Mouse (Mus musculus) lung, embryonic 15.5 days (tissue): ENCODE data around the gene Cyp1a2. TPM values are rescaled to one million over a fixed set of nuclear protein-coding genes. Genes with fewer than 3 reads are reported as not detected.
A peak's percentile ranks its signal among the peaks of the same experiment; 100 is the strongest.
"Not testable (repeated sequence)": the region's sequence is repeated elsewhere in the genome, so short reads cannot be mapped to it uniquely, and the experiment has no call there.

Experiments
- ATAC-seq: fragments of 200-750 bp; cut with Nextera tagmentation; 2 replicates; pipeline ENCODE4 v1.8.0; 2017; ENCODE audit warnings: moderate number of reproducible peaks, borderline replicate concordance; ENCODE audit not compliant: low FRiP score, low TSS enrichment; ENCODE audit errors: extremely low read depth
- H3K27ac ChIP-seq: fragments of 300-500 bp; sonication (generic); 2 replicates; pipeline ENCODE4 v1.5.1; 2015; ENCODE audit warnings: moderate library complexity, mild to moderate bottlenecking, inconsistent platforms
- H3K27me3 ChIP-seq: fragments of 300-500 bp; sonication (generic); 2 replicates; pipeline ENCODE4 v1.6.1; 2015; ENCODE audit warnings: inconsistent platforms
- H3K36me3 ChIP-seq: fragments of 300-500 bp; sonication (generic); 2 replicates; pipeline ENCODE4 v1.6.1; 2015; ENCODE audit warnings: inconsistent platforms
- H3K4me1 ChIP-seq: fragments of 300-500 bp; sonication (generic); 2 replicates; pipeline ENCODE4 v1.6.1; 2015; ENCODE audit warnings: inconsistent platforms
- H3K4me2 ChIP-seq: fragments of 300-500 bp; sonication (generic); 2 replicates; pipeline ENCODE4 v1.6.1; 2015; ENCODE audit warnings: inconsistent platforms, mild to moderate bottlenecking, moderate library complexity
- H3K4me3 ChIP-seq: fragments of 300-500 bp; sonication (generic); 2 replicates; pipeline ENCODE4 v1.5.1; 2015; ENCODE audit warnings: mild to moderate bottlenecking, inconsistent platforms
- H3K9ac ChIP-seq: fragments of 300-500 bp; sonication (generic); 2 replicates; pipeline ENCODE4 v1.6.1; 2015; ENCODE audit warnings: inconsistent platforms
- H3K9me3 ChIP-seq: fragments of 300-500 bp; sonication (generic); 2 replicates; pipeline ENCODE4 v1.6.1; 2016; ENCODE audit warnings: inconsistent platforms
- WGBS: fragments of 180-500 bp; shearing (Covaris S2); methylation state at CpG from one replicate; pipeline ENCODE4 v1.1.7; 2015; 5-methylcytosine and 5-hydroxymethylcytosine counted together
- polyA plus RNA-seq: library from polyadenylated mRNA; unstranded; fragments of >200 nt; fragmentation: Nextera tagmentation; extraction: Ambion mirVana; gene quantifications from 2 replicates; pipeline ENCODE4 v1.2.1, GENCODE M21; 2015

Cyp1a2 gene
- polyA plus RNA-seq, result not detected in 2 replicates

DNA sequence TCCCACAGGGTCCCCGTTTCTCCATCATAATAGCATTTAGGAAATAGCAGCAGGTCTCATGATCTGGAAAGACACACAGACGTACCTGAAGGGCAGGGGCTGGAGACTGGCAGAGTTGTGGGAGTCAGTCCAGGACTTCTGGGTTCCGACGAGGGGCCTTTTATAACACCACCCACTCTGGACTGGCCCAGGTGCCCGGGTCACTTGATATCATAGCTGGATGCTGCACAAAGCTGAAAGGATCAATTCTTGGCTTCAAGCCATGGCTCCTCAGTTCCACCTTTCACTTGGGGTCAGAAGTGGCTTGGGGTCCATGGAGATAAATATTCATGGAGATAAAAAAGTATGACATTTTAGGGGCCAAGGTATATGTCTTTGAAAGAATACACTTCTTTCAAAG lies at the start of gene Cyp1a2:
TSS of gene Cyp1a2 (minus strand) at position 184 of the 400 bp plus-strand sequence.
- no peak for ATAC-seq
- Histone ChIP-seq H3K4me3 (no peak within 1 kb of the TSS), H3K27ac (no peak within 1 kb of the TSS), H3K9ac (no peak within 1 kb of the TSS), H3K9me3 (no peaks in the 10 kb centered on the region), H3K27me3 (no peaks in the 10 kb centered on the region), H3K36me3 (no peaks in the 10 kb centered on the region), H3K4me1 (no peaks in the 10 kb centered on the region), H3K4me2 (no peak within 1 kb of the TSS)
- WGBS, result 67% methylated on average over 5 of the region's 5 CpGs

DNA sequence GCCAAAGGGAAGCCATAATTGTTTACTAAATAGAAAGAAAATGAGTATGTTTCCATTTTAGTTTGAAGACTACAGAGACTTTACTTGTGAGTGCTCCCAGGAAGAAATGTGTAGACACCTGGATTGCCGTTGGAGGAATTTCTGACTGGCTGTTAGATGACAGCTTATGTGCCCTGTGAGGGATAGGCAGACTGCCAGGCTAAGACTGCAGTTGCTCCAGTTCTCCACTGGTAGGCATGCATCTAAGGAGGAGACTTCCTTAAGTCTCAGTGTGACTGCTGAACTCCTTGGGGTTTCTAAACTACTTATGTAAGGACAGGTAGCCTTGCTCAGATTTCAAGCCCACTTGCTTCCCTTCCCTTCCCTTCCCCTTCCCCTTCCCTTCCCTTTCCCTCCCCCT lies 44.8 kb upstream of the Cyp1a2 start:
- H3K4me2 ChIP-seq, result no peak overlapping the region
- peaks cover 35% of the 10 kb centered on the region for H3K36me3 ChIP-seq
- no peaks in the 10 kb centered on the region for H3K9me3 ChIP-seq
- H3K9ac ChIP-seq, result no peak overlapping the region
- H3K27me3 ChIP-seq, result no peaks in the 10 kb centered on the region
- no peak overlapping the region for H3K27ac ChIP-seq
- ATAC-seq, result no peak
- no peak overlapping the region for H3K4me3 ChIP-seq
- WGBS, result 87% methylated on average over 1 of the region's 1 CpGs
- H3K4me1 ChIP-seq, result peaks cover 6% of the 10 kb centered on the region

DNA sequence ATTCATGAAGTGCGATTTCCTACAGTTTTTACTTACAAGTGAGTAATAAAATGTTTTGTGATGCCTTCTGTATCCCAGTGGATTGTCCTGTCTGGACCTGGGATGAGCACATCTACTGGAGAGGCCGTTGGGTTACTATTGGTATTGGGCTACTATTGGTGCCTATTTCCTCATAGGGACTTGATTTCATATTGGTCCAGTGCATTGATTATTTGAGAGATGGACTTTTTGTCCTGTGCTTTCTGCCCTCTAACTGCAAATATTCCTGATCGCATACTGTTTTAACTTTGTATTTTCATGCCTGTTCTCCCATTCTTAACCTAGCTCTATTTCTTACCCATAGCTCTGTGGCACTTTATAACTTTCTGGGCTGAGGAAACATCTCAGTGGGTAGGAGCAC lies 41.2 kb upstream of the Cyp1a2 start:
- Histone ChIP-seq H3K4me2 (no peak overlapping the region), H3K36me3 (peaks cover 38% of the 10 kb centered on the region), H3K27ac (no peak overlapping the region), H3K4me3 (no peak overlapping the region), H3K4me1 (peaks cover 9% of the 10 kb centered on the region), H3K9ac (no peak overlapping the region), H3K9me3 (no peaks in the 10 kb centered on the region), H3K27me3 (no peaks in the 10 kb centered on the region)
- 94% methylated on average over 3 of the region's 3 CpGs for WGBS
- no peak for ATAC-seq

DNA sequence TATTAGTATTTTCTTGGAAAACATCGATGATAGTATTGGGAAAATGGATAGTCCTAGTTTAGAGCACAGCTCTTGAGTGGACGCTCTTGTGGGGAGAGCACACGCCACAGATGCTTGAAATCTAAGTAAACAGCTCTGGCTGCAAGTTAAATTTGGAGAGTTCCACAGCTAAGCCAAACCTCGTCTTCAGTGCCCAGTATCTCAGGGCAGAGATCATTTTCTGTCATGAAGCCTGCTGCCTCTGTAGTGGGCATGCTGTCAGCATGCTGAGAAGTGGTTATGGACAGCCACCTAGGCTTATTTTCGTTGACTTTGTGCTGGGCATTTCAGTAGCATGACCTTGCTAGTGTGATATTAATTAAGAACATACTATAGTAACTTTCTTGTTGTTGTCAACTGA lies 40.3 kb upstream of the Cyp1a2 start:
- 67% methylated on average over 5 of the region's 5 CpGs for whole genome bisulfite sequencing
- Histone ChIP-seq H3K27me3 (no peaks in the 10 kb centered on the region), H3K27ac (peak overlapping the region; percentile 24; the same call in 1 of the 2 replicates), H3K4me2 (no peak overlapping the region), H3K9ac (no peak overlapping the region), H3K9me3 (no peaks in the 10 kb centered on the region), H3K4me1 (peaks cover 9% of the 10 kb centered on the region), H3K4me3 (no peak overlapping the region), H3K36me3 (peaks cover 33% of the 10 kb centered on the region)
- no peak for ATAC-seq

DNA sequence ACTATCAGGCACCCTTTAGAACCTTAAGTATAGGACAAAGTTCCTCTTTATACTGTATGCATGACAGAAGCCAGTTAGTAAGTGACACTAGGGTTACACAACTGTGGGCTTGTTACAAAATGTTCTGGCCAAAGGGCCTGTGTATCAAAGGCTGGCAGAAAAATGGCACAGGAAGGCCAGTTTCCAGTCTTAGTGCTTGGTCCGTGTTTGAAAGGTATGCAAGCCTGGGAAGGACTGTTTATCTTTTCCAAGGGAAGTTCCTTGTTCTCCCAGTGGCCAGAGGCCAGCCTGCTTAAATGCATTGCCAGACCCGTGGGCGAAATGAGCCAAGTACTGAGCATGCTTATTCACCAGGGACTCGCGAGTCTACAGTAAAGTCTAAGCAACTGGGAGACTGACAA lies 39.8 kb upstream of the Cyp1a2 start:
- Histone ChIP-seq H3K4me3 (no peak overlapping the region), H3K4me2 (no peak overlapping the region), H3K9me3 (no peaks in the 10 kb centered on the region), H3K9ac (no peak overlapping the region), H3K36me3 (peaks cover 37% of the 10 kb centered on the region), H3K27me3 (no peaks in the 10 kb centered on the region), H3K4me1 (peaks cover 9% of the 10 kb centered on the region), H3K27ac (peak overlapping the region; percentile 24; the same call in 1 of the 2 replicates)
- WGBS, result 32% methylated on average over 5 of the region's 5 CpGs
- no peak for ATAC-seq

DNA sequence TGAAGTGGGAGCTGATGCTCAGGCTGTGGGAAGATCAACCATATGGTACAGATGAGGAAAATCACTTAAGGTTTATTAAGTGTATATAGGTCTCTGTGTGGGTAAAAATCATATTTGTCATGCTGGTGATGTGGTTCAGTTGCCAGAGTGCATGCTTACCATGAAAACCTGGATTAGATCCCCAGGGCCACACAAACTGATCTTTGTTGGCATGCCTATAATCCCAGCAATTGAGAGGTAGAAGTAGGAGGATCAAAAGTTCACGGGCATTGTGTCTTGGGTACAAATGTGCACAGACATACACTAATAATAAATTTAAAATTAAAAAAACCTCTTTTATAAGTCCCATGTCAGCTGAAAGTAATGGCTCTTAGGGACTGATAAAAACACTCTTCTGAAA lies 38.9 kb upstream of the Cyp1a2 start:
- Histone ChIP-seq H3K36me3 (peaks cover 36% of the 10 kb centered on the region), H3K4me2 (no peak overlapping the region), H3K27ac (no peak overlapping the region; the same call in 1 of the 2 replicates), H3K27me3 (no peaks in the 10 kb centered on the region), H3K9me3 (no peaks in the 10 kb centered on the region), H3K9ac (no peak overlapping the region), H3K4me1 (peaks cover 9% of the 10 kb centered on the region), H3K4me3 (no peak overlapping the region)
- 87% methylated on average over 1 of the region's 1 CpGs for WGBS
- ATAC-seq, result no peak

DNA sequence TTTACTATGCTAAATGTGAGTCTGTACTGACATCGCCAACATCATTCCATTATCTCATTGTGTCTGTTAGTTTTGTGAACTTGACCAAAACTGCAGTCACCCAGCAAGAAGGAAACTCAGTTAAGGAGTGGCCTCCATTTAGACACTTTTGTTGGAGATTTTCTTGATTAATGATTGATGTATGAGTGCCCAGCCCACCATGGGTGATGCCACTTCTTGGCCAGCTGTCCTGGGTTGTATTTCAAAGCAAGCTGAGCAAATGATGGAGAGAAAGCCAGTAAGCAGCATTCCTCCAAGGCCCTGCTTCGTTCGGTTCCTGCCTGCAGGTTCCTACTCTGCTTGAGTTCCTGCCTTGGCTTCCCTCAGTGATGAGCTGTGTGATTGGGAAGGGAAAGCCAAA lies 37.2 kb upstream of the Cyp1a2 start:
- peaks cover 40% of the 10 kb centered on the region for H3K36me3 ChIP-seq
- ATAC-seq, result no peak
- 76% methylated on average over 3 of the region's 3 CpGs for WGBS

DNA sequence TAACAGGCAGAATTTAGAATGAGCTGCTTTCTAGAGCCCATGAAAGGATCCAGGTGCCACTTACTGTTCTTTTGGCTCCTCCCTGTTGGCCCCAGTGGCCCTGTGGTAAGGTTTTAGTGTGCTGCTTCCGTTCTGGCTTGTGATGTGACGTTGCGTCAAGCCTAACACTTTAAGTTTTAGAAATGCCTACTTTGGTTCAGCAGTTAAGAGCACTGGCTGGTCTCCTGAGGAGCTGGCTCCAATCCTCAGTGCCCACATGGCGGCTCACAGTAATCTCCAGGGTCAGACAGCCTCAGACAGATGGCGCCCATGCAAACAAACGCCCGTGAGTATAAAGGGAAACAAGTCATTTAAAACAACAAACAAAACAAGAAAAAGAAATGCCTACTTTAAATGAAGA lies 34.9 kb upstream of the Cyp1a2 start:
- WGBS, result 86% methylated on average over 7 of the region's 7 CpGs

More for the DNA sequence above, 37.2 kb upstream of the Cyp1a2 start:
- no peak overlapping the region for H3K4me2 ChIP-seq
- H3K9me3 ChIP-seq, result no peaks in the 10 kb centered on the region
- no peak overlapping the region for H3K27ac ChIP-seq
- H3K27me3 ChIP-seq, result no peaks in the 10 kb centered on the region
- no peak overlapping the region for H3K9ac ChIP-seq
- peaks cover 9% of the 10 kb centered on the region for H3K4me1 ChIP-seq
- no peak overlapping the region for H3K4me3 ChIP-seq

DNA sequence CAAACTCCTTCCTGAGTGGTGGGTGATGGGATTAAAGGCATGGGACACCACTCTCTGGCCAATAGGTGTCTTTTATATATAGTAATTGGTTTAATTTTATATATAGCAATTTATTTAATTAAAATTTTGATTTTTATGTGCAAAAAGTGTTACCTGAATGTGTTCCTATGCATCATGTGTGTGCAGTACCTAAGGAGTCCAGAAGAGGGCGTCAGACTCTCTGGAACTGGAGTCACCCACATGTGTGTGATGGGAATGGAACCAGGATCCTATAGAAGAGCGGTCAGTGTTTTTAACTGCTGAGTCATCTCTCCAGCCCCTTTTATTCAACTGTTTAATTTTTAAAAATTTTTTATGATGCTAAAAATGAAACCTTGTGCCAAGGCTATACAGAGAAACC lies 28.7 kb upstream of the Cyp1a2 start:
- no peaks in the 10 kb centered on the region for H3K27me3 ChIP-seq
- H3K4me3 ChIP-seq, result no peak overlapping the region
- peaks cover 12% of the 10 kb centered on the region for H3K4me1 ChIP-seq
- no peak overlapping the region for H3K9ac ChIP-seq
- H3K36me3 ChIP-seq, result peaks cover 46% of the 10 kb centered on the region
- no peak for ATAC-seq
- H3K9me3 ChIP-seq, result no peaks in the 10 kb centered on the region
- H3K27ac ChIP-seq, result no peak overlapping the region
- 71% methylated on average over 2 of the region's 2 CpGs for WGBS
- no peak overlapping the region for H3K4me2 ChIP-seq

More for the DNA sequence above, 34.9 kb upstream of the Cyp1a2 start:
- Histone ChIP-seq H3K9me3 (no peaks in the 10 kb centered on the region), H3K36me3 (peaks cover 60% of the 10 kb centered on the region), H3K4me3 (no peak overlapping the region), H3K4me2 (no peak overlapping the region), H3K4me1 (0 out of 2 replicates have a peak, but pooled peaks cover 3% of the 10 kb centered on the region), H3K27me3 (no peaks in the 10 kb centered on the region), H3K9ac (no peak overlapping the region), H3K27ac (no peak overlapping the region)
- no peak for ATAC-seq

DNA sequence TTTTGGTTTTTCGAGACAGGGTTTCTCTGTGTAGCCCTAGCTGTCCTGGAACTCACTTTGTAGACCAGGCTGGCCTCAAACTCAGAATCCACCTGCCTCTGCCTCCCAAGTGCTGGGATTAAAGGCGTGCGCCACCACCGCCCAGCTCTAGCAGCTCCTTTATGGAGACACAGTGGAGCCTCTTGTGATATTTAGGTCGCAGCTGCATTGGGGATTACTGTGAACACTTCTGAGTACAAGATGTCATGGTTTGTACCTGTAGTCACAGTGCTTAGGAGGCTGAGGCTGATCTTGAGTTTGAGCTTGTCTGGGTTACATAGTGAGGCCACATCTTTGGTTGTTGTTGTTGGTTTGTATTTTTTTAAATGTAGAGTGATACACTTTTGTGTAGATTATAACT lies 26.7 kb upstream of the Cyp1a2 start:
- 80% methylated on average over 5 of the region's 5 CpGs for WGBS
- Histone ChIP-seq H3K4me1 (peaks cover 12% of the 10 kb centered on the region), H3K36me3 (peaks cover 30% of the 10 kb centered on the region)
- ATAC-seq, H3K4me2 ChIP-seq, H3K4me3 ChIP-seq, H3K9me3 ChIP-seq, H3K27me3 ChIP-seq, H3K27ac ChIP-seq, H3K9ac ChIP-seq: not testable (repeated sequence)

DNA sequence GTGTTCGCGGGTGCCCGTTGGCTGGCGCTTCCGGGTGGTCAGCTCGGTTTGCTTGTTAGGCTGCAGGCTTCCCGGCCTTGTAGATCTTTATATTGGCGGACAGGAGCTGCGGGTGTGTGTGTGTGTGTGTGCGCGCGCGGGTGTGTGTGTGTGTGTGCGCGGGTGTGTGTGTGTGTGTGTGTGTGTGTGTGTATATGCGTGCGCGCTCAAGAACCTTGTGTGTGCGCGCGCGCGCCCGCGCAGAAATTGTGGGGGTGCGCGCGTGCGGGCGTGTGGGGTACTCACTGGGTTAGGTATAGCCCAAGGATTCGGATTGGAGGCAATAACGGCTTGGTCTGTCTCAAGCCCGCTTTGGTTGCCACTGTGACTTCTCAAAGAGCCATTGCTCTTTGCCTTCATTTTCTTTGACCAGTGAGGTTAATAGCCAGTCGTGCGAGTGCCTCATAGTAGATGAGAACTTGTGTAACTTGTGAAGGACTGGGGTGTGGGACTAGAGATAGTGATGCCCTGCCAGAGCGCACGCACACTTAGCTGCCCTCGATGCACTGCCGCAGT lies 25.3 kb upstream of the Cyp1a2 start:
- peak; percentile 24; the same call in 1 of the 2 replicates for ATAC-seq
- 2% methylated on average over 36 of the region's 39 CpGs for WGBS
- H3K36me3 ChIP-seq, result peaks cover 17% of the 10 kb centered on the region
- H3K4me2 ChIP-seq, result peak overlapping the region; percentile 82
- peak overlapping the region; percentile 90 for H3K27ac ChIP-seq
- peaks cover 12% of the 10 kb centered on the region for H3K4me1 ChIP-seq
- H3K4me3 ChIP-seq, result peak overlapping the region; percentile 88
- H3K27me3 ChIP-seq, result no peaks in the 10 kb centered on the region
- peak overlapping the region; percentile 93 for H3K9ac ChIP-seq
- H3K9me3 ChIP-seq, result no peaks in the 10 kb centered on the region

DNA sequence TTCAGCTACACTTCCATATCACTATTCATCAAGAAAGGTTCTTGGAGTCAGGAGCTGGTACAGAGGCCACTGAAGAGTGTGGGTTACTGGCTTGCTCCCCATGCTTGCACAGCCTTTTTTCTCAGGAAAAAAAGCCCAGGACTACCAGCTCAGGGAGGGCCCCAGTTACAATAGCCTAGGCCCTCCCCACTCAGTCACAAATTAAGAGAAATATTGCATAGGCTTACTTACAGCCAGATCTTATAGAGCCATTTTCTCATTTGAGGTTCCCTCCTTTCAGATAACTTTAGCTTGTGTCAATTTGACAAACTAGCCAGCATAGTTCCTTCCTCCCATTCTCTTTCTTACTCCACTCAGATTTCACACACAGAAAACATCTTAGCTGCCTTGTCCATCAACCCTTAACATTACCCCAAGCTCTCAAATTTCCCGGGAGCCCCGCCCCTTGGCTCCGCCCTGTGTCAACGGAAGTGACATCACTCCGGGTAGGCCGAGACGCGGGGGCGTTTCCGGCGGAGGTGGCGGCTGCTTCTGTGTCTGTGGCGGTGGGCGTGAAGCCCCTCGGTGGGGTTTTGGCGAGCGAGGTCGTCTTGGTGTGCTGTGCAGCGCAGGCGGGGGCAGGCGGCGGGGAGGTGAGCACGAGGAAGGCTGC lies 24.7 kb upstream of the Cyp1a2 start, which contains the start of gene Edc3:
TSS of gene Edc3 (plus strand) at position 473 of the 652 bp plus-strand sequence.
- H3K27me3 ChIP-seq, result no peaks in the 10 kb centered on the region
- WGBS, result under 1% methylated on average over 23 of the region's 23 CpGs
- H3K4me1 ChIP-seq, result peaks cover 12% of the 10 kb centered on the region
- peak; percentile 94 for ATAC-seq
- H3K9ac ChIP-seq, result peak within 1 kb of the TSS; percentile 93
- peak within 1 kb of the TSS; percentile 82 for H3K4me2 ChIP-seq
- H3K36me3 ChIP-seq, result peaks cover 12% of the 10 kb centered on the region
- peak within 1 kb of the TSS; percentile 90 for H3K27ac ChIP-seq
- no peaks in the 10 kb centered on the region for H3K9me3 ChIP-seq
- H3K4me3 ChIP-seq, result peak within 1 kb of the TSS; percentile 88
